Mouse (Mus musculus): ENCODE data around the gene Slc25a3. TPM values are rescaled to one million over a fixed set of nuclear protein-coding genes. Genes with fewer than 3 reads are reported as not detected.

Slc25a3 gene
- polyA plus RNA-seq, 1 experiment from 2014 or later, result 504 TPM

DNA sequence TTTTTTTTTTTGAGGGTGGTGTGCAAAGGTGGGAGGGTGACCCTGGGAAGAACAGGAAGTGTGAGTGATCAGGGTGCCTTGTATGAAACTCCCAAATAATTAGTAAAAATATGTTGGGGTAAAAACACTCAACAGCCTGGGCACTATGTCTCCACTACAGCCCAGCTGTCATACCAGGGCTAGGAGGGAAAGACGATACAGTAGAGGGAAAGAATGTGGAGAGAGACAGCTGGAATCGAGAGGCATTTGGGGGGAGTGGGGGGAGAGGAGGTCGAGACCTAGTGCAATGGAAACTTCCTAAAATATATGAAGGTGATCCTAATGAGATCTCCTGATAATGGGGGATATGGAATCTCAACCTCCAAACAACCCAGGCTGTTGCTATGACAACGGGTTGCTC lies 14.0 kb downstream of the Slc25a3 start:
- no peak for DNase-seq (ENCODE audit: low spot score)
- H3K36me3 ChIP-seq (ENCODE audit: control insufficient read depth, insufficient read depth, low read length), result peaks cover 16% of the 10 kb centered on the region
- no peak overlapping the region for H3K4me3 ChIP-seq (ENCODE audit: low read depth, low read length)
- no peak overlapping the region for H3K4me2 ChIP-seq
- no peak for ATAC-seq (replicated peaks; ENCODE audit: low FRiP score)
- no peak overlapping the region for H3K27ac ChIP-seq (ENCODE audit: low read depth, low read length)
- 74% methylated on average over 4 of the region's 4 CpGs for WGBS
- H3K9ac ChIP-seq (ENCODE audit: low read depth, low read length), result no peak overlapping the region
- no peaks in the 10 kb centered on the region for H3K4me1 ChIP-seq (replicated peaks; ENCODE audit: control insufficient read depth, insufficient read depth, low read length)
- H3K27me3 ChIP-seq (replicated peaks; ENCODE audit: control insufficient read depth, insufficient read depth, low read length), result no peaks in the 10 kb centered on the region
- H3K9me3 ChIP-seq (ENCODE audit: control insufficient read depth, low read length), result no peaks in the 10 kb centered on the region; the same call in 1 of the 2 replicates

DNA sequence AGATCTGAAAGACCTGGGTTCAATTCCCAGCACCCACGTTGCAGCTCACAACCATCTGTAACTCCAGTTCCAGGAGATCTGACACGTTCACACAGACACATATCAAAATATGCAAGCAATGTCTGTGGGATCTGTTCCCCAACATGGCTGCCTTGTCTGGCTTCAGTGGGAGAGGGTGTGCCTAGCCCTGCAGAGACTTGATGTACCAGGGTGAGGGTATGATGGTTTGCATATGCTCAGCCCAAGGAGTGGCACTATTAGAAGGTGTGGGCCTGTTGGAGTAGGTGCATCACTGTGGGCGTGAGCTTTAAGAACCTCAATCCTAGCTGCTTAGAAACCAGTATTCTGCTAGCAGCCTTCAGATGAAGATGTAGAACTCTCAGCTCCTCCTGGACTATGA lies 17.9 kb downstream of the Slc25a3 start:
- ATAC-seq (replicated peaks; ENCODE audit: low FRiP score) (no peak), DNase-seq (ENCODE audit: low spot score) (no peak)
- Histone ChIP-seq H3K36me3 (ENCODE audit: control insufficient read depth, insufficient read depth, low read length) (no peaks in the 10 kb centered on the region), H3K27me3 (replicated peaks; ENCODE audit: control insufficient read depth, insufficient read depth, low read length) (no peaks in the 10 kb centered on the region), H3K9ac (ENCODE audit: low read depth, low read length) (no peak overlapping the region), H3K4me1 (replicated peaks; ENCODE audit: control insufficient read depth, insufficient read depth, low read length) (no peaks in the 10 kb centered on the region), H3K4me2 (no peak overlapping the region), H3K4me3 (ENCODE audit: low read depth, low read length) (no peak overlapping the region), H3K27ac (ENCODE audit: low read depth, low read length) (no peak overlapping the region), H3K9me3 (ENCODE audit: control insufficient read depth, low read length) (no peaks in the 10 kb centered on the region)
- WGBS, result 79% methylated on average over 3 of the region's 3 CpGs

DNA sequence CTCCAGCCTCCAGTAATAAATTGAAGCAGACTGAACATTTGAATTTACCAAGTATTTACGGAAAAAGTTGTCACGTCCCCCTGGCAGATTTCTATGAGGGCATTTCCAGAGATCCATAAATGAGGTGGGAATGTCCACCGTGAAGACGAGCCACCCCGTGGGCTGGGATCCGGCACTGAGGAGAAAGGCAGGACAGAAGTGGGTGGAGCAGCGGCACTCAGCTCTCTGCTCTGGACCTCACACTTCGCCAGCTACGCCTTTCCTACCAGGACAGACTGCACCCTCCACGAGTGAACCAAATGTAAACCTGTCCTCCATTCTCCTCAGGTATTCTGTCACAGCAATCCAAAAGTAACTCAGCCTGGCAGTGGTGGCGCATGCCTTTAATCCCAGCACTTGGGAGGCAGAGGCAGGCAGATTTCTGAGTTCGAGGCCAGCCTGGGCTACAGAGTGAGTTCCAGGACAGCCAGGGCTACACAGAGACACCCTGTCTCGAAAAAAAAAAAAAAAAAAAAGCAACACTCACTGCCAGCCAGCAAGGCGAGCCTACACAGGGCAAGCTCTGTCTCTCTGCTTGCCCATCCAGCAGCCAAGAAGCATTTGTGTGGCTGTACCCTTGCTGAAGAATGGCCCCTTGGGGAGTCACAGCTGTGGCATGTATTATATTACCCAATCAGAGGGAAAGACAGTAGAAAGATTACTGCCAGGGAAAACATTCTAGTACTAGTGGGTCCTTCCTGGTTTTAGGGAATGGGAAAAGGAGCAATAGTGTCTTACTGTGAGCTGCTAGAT lies 20.9 kb downstream of the Slc25a3 start:
- ATAC-seq (replicated peaks; ENCODE audit: low FRiP score) (no peak), DNase-seq (ENCODE audit: low spot score) (no peak)
- H3K4me2 ChIP-seq, result no peak overlapping the region
- H3K9ac ChIP-seq (ENCODE audit: low read depth, low read length), result no peak overlapping the region
- WGBS, result 90% methylated on average over 14 of the region's 14 CpGs
- no peaks in the 10 kb centered on the region for H3K36me3 ChIP-seq (ENCODE audit: control insufficient read depth, insufficient read depth, low read length)
- no peaks in the 10 kb centered on the region for H3K9me3 ChIP-seq (ENCODE audit: control insufficient read depth, low read length)
- no peaks in the 10 kb centered on the region for H3K27me3 ChIP-seq (replicated peaks; ENCODE audit: control insufficient read depth, insufficient read depth, low read length)
- no peak overlapping the region for H3K27ac ChIP-seq (ENCODE audit: low read depth, low read length)
- H3K4me1 ChIP-seq (replicated peaks; ENCODE audit: control insufficient read depth, insufficient read depth, low read length), result no peaks in the 10 kb centered on the region
- H3K4me3 ChIP-seq (ENCODE audit: low read depth, low read length), result no peak overlapping the region

DNA sequence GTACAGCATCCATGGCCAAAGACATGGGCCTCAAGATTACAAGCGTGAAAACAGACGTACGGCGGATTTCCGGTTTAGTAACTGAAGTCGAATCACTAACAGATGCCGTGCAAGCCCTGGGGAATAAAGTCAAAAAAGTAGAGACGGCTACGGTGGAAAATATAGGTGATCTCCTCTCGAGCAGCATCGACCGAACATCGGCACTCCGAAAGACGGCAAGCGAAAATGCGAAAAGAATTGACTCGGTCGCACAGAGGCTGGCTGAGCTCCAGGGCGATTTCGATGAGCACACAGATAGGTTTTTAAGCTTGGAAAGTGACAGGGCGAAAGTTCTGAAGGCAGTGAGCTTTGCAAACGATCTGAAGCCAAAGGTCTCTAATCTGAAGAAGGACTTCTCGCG lies 21.9 kb downstream of the Slc25a3 start:
- no peaks in the 10 kb centered on the region for H3K9me3 ChIP-seq (ENCODE audit: control insufficient read depth, low read length)
- H3K27ac ChIP-seq (ENCODE audit: low read depth, low read length), result no peak overlapping the region
- ATAC-seq (replicated peaks; ENCODE audit: low FRiP score) (no peak), DNase-seq (ENCODE audit: low spot score) (no peak)
- H3K9ac ChIP-seq (ENCODE audit: low read depth, low read length), result no peak overlapping the region
- no peak overlapping the region for H3K4me3 ChIP-seq (ENCODE audit: low read depth, low read length)
- H3K4me1 ChIP-seq (replicated peaks; ENCODE audit: control insufficient read depth, insufficient read depth, low read length), result no peaks in the 10 kb centered on the region
- no peaks in the 10 kb centered on the region for H3K36me3 ChIP-seq (ENCODE audit: control insufficient read depth, insufficient read depth, low read length)
- WGBS, result 93% methylated on average over 25 of the region's 25 CpGs
- no peaks in the 10 kb centered on the region for H3K27me3 ChIP-seq (replicated peaks; ENCODE audit: control insufficient read depth, insufficient read depth, low read length)
- no peak overlapping the region for H3K4me2 ChIP-seq

DNA sequence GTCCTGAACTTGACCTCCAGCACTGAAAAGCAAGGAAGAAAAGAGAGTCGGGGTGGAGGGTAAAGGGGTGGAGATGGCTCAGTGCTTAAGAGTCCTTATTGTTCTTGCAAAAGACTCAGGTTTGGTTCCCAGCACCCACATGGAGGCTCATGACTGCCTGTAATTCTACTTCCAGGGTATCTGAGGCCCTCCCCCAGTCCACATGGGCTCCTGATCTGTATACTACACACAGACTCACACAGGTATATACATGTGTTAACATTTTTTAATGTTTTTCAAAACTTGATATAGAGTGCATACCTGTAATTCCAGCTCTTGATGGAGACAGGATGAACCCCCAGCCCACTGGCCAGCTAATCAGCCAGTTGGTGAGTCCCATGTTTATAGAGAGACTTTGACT lies 23.8 kb downstream of the Slc25a3 start:
- no peak overlapping the region for H3K9ac ChIP-seq (ENCODE audit: low read depth, low read length)
- no peak for DNase-seq (ENCODE audit: low spot score)
- WGBS, result 85% methylated on average over 1 of the region's 1 CpGs

DNA sequence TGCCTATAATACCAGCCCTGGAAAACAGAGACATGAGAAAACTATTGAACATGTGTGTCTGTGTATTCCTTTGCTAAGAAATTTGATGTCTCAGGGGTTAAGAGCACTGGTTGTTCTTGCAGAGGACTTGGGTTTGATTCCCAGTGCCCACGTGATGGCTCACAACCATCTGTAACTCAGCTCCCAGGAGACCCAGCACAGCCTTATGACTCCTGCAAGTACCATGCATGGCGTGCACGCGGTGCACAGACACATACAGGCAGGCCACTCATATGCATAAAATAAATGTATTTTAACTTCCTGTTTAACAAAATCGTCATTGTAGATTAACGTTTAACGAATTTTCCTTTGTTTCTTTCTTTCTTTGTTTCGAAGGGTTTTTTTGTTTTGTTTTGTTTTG lies 25.8 kb downstream of the Slc25a3 start:
- 88% methylated on average over 8 of the region's 8 CpGs for WGBS
- no peaks in the 10 kb centered on the region for H3K27me3 ChIP-seq (replicated peaks; ENCODE audit: control insufficient read depth, insufficient read depth, low read length)

More for the DNA sequence above, 23.8 kb downstream of the Slc25a3 start:
- Histone ChIP-seq H3K9me3 (ENCODE audit: control insufficient read depth, low read length) (no peaks in the 10 kb centered on the region), H3K4me2 (no peak overlapping the region), H3K4me1 (replicated peaks; ENCODE audit: control insufficient read depth, insufficient read depth, low read length) (no peaks in the 10 kb centered on the region), H3K27ac (ENCODE audit: low read depth, low read length) (no peak overlapping the region), H3K27me3 (replicated peaks; ENCODE audit: control insufficient read depth, insufficient read depth, low read length) (no peaks in the 10 kb centered on the region), H3K36me3 (ENCODE audit: control insufficient read depth, insufficient read depth, low read length) (no peaks in the 10 kb centered on the region; the same call in 1 of the 2 replicates), H3K4me3 (ENCODE audit: low read depth, low read length) (no peak overlapping the region)
- no peak for ATAC-seq (replicated peaks; ENCODE audit: low FRiP score)

DNA sequence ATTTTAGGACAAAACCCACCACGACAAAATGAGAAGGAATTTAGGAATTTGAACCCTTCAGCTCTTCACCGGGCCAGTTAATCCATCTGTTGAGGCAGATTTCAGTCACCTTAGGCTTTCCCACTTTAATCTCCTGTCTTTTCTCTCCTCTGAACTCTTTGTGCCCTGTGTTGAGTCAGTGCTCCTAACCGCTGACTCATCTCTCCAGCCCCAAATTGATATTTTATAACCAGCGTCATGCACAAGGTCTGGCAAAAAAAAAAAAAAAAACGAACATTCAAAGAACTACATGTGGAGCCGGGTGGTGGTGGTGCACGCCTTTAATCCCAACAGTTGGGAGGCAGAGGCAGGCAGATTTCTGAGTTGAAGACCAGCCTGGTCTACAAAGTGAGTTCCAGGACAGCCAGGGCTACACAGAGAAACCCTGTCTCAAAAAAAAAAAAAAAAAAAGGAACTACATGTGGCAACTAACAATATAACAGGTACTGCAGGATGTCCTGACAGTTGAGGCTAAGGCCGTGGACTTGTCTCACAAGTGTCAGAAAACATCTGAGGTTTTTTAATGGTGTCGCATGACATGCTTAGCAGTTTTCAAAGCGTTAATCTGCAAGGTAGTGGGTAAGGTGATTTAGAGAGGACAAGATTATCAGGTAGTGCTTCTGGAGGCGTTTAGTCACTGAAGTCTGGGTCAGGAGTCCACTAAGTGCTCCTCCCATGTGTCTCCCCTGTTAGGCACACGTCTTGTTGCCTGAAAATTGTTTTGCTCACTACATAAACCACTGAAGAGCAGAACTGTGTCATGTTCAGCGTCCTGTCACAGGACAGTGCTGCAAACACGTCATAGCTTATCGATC lies 29.4 kb downstream of the Slc25a3 start:
- Histone ChIP-seq H3K27ac (ENCODE audit: low read depth, low read length) (no peak overlapping the region), H3K27me3 (replicated peaks; ENCODE audit: control insufficient read depth, insufficient read depth, low read length) (no peaks in the 10 kb centered on the region), H3K4me3 (ENCODE audit: low read depth, low read length) (no peak overlapping the region), H3K36me3 (ENCODE audit: control insufficient read depth, insufficient read depth, low read length) (no peaks in the 10 kb centered on the region; the same call in 1 of the 2 replicates), H3K9me3 (ENCODE audit: control insufficient read depth, low read length) (no peaks in the 10 kb centered on the region), H3K9ac (ENCODE audit: low read depth, low read length) (no peak overlapping the region), H3K4me2 (no peak overlapping the region), H3K4me1 (replicated peaks; ENCODE audit: control insufficient read depth, insufficient read depth, low read length) (no peaks in the 10 kb centered on the region)
- ATAC-seq (replicated peaks; ENCODE audit: low FRiP score), result no peak
- WGBS, result 78% methylated on average over 15 of the region's 15 CpGs
- DNase-seq (ENCODE audit: low spot score), result no peak

More for the DNA sequence above, 25.8 kb downstream of the Slc25a3 start:
- DNase-seq (ENCODE audit: low spot score) (no peak), ATAC-seq (replicated peaks; ENCODE audit: low FRiP score) (no peak)
- no peak overlapping the region for H3K4me2 ChIP-seq
- no peak overlapping the region for H3K4me3 ChIP-seq (ENCODE audit: low read depth, low read length)
- H3K9me3 ChIP-seq (ENCODE audit: control insufficient read depth, low read length), result no peaks in the 10 kb centered on the region
- H3K27ac ChIP-seq (ENCODE audit: low read depth, low read length), result no peak overlapping the region
- no peak overlapping the region for H3K9ac ChIP-seq (ENCODE audit: low read depth, low read length)
- no peaks in the 10 kb centered on the region; the same call in 1 of the 2 replicates for H3K36me3 ChIP-seq (ENCODE audit: control insufficient read depth, insufficient read depth, low read length)
- H3K4me1 ChIP-seq (replicated peaks; ENCODE audit: control insufficient read depth, insufficient read depth, low read length), result no peaks in the 10 kb centered on the region

DNA sequence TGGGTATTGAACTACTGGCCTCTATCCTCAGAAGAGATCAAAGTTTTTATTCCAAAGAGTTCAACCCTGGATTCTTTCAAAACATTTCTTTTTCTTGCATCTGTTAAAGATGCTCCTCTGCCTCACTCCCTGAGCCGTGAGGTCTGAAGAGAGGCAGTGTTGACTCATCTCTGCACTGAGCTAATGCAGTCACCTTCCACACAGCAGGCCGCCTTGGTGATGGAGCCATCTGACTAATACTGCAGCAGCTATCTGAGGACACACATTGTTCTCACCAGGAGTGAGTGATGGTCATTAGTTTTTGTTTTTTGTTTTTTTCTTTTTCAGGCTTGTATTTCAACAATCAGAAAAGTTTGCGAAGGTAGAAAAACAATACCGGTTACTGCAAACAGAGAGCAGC lies 31.0 kb downstream of the Slc25a3 start:
- H3K27me3 ChIP-seq (replicated peaks; ENCODE audit: control insufficient read depth, insufficient read depth, low read length), result no peaks in the 10 kb centered on the region
- no peaks in the 10 kb centered on the region for H3K9me3 ChIP-seq (ENCODE audit: control insufficient read depth, low read length)
- no peaks in the 10 kb centered on the region for H3K4me1 ChIP-seq (replicated peaks; ENCODE audit: control insufficient read depth, insufficient read depth, low read length)
- no peak for ATAC-seq (replicated peaks; ENCODE audit: low FRiP score)
- H3K36me3 ChIP-seq (ENCODE audit: control insufficient read depth, insufficient read depth, low read length), result no peaks in the 10 kb centered on the region; the same call in 1 of the 2 replicates
- H3K4me3 ChIP-seq (ENCODE audit: low read depth, low read length), result no peak overlapping the region
- no peak overlapping the region for H3K27ac ChIP-seq (ENCODE audit: low read depth, low read length)
- no peak for DNase-seq (ENCODE audit: low spot score)
- no peak overlapping the region for H3K4me2 ChIP-seq
- 79% methylated on average over 4 of the region's 4 CpGs for WGBS
- no peak overlapping the region for H3K9ac ChIP-seq (ENCODE audit: low read depth, low read length)

Measured in liver, embryonic 11.5 days (tissue).